Mouse (Mus musculus) embryonic facial prominence, embryonic 14.5 days (tissue): ENCODE results near the gene Pacs1. TPM values are rescaled to one million over a fixed set of nuclear protein-coding genes. Genes with fewer than 3 reads are reported as not detected.
"Not testable (repeated sequence)": the region's sequence is repeated elsewhere in the genome, so short reads cannot be mapped to it uniquely, and the experiment has no call there.

Experiments used
- ATAC-seq: fragments of 200-750 bp; cut with Nextera tagmentation; 2 replicates; pipeline ENCODE4 v1.8.0; 2017; ENCODE audit warnings: low read depth, moderate number of reproducible peaks, moderate TSS enrichment
- DNase-seq: peaks from one replicate; pipeline ENCODE4 v3.0.0-alpha.2; 2015; ENCODE audit warnings: low spot score
- H3K27ac ChIP-seq: fragments of 300-500 bp; sonication (generic); replicated peaks from 2 replicates; pipeline ENCODE4 v1.5.1; 2014; ENCODE audit warnings: low read depth, mild to moderate bottlenecking, low read length, moderate library complexity
- H3K27me3 ChIP-seq: fragments of 300-500 bp; sonication (generic); replicated peaks from 2 replicates; pipeline ENCODE4 v1.6.1; 2014; ENCODE audit warnings: low read length; ENCODE audit not compliant: control insufficient read depth, insufficient read depth
- H3K36me3 ChIP-seq: fragments of 300-500 bp; sonication (generic); 2 replicates; pipeline ENCODE4 v1.6.1; 2014; ENCODE audit warnings: low read length, mixed read lengths; ENCODE audit not compliant: control insufficient read depth, insufficient read depth
- H3K4me1 ChIP-seq: fragments of 300-500 bp; sonication (generic); 2 replicates; pipeline ENCODE4 v1.6.1; 2014; ENCODE audit warnings: antibody characterized with exemption, low read length; ENCODE audit not compliant: control insufficient read depth, insufficient read depth
- H3K4me2 ChIP-seq: fragments of 300-500 bp; sonication (generic); 2 replicates; pipeline ENCODE4 v1.6.1; 2014; ENCODE audit warnings: low read depth, mild to moderate bottlenecking, low read length, moderate library complexity, mixed read lengths
- H3K4me3 ChIP-seq: fragments of 300-500 bp; sonication (generic); 2 replicates; pipeline ENCODE4 v1.5.1; 2014; ENCODE audit warnings: low read depth, mild to moderate bottlenecking, low read length
- H3K9ac ChIP-seq: fragments of 300-500 bp; sonication (generic); 2 replicates; pipeline ENCODE4 v1.6.1; 2014; ENCODE audit warnings: low read depth, mild to moderate bottlenecking, low read length, moderate library complexity, mixed read lengths
- H3K9me3 ChIP-seq: fragments of 300-500 bp; sonication (generic); 2 replicates; pipeline ENCODE4 v1.6.1; 2016; ENCODE audit warnings: low read length; ENCODE audit not compliant: control insufficient read depth
- WGBS: fragments of 180-500 bp; shearing (Covaris S2); extraction: QIAGEN DNeasy Blood & Tissue Kit; methylation state at CpG from one replicate; pipeline ENCODE4 v1.1.7; 2014; 5-methylcytosine and 5-hydroxymethylcytosine counted together
- polyA plus RNA-seq: library from polyadenylated mRNA; unstranded; fragments of >200 nt; fragmentation: Nextera tagmentation; extraction: Ambion mirVana; gene quantifications from 2 replicates; pipeline ENCODE4 v1.2.1, GENCODE M21; 2014

Pacs1 gene
- polyA plus RNA-seq, 1 experiment from 2014 or later: 28.1 TPM

- WGBS: 72% methylated on average over 2 of the region's 2 CpGs
- H3K36me3 ChIP-seq: no peaks in the 10 kb centered on the region
- H3K4me2 ChIP-seq: no peak overlapping the region
- ATAC-seq (no peak), DNase-seq (no peak)
- H3K4me1 ChIP-seq: no peaks in the 10 kb centered on the region
- no peak overlapping the region for H3K4me3 ChIP-seq
- no peaks in the 10 kb centered on the region for H3K27me3 ChIP-seq
- H3K9ac ChIP-seq: no peak overlapping the region
- no peaks in the 10 kb centered on the region for H3K9me3 ChIP-seq
- no peak overlapping the region for H3K27ac ChIP-seq
Measured at GRCm38 (mm10) chr19:5230110-5230509, 42.8 kb downstream of the Pacs1 start.

GRCm38 (mm10) chr19:5224624-5225023 lies 48.3 kb downstream of the Pacs1 start:
- no peak overlapping the region for H3K27ac ChIP-seq
- DNase-seq (no peak), ATAC-seq (no peak)
- H3K4me3 ChIP-seq: no peak overlapping the region
- H3K4me2 ChIP-seq: no peak overlapping the region
- H3K9me3 ChIP-seq: no peaks in the 10 kb centered on the region
- WGBS: 60% methylated on average over 2 of the region's 2 CpGs
- H3K4me1 ChIP-seq: no peaks in the 10 kb centered on the region
- H3K9ac ChIP-seq: no peak overlapping the region
- no peaks in the 10 kb centered on the region for H3K27me3 ChIP-seq
- H3K36me3 ChIP-seq: no peaks in the 10 kb centered on the region

GRCm38 (mm10) chr19:5224077-5224476 lies 48.8 kb downstream of the Pacs1 start:
- Histone ChIP-seq H3K9me3 (no peaks in the 10 kb centered on the region), H3K36me3 (no peaks in the 10 kb centered on the region), H3K4me2 (no peak overlapping the region), H3K27me3 (no peaks in the 10 kb centered on the region), H3K9ac (no peak overlapping the region), H3K4me1 (no peaks in the 10 kb centered on the region), H3K27ac (no peak overlapping the region), H3K4me3 (no peak overlapping the region)
- DNase-seq (no peak), ATAC-seq (no peak)
- 87% methylated on average over 4 of the region's 4 CpGs for WGBS

- Histone ChIP-seq H3K36me3 (no peaks in the 10 kb centered on the region), H3K4me3 (no peak overlapping the region), H3K4me2 (no peak overlapping the region), H3K27ac (no peak overlapping the region), H3K9ac (no peak overlapping the region), H3K4me1 (no peaks in the 10 kb centered on the region), H3K9me3 (no peaks in the 10 kb centered on the region), H3K27me3 (no peaks in the 10 kb centered on the region)
- DNase-seq (no peak), ATAC-seq (no peak)
- 71% methylated on average over 2 of the region's 2 CpGs for WGBS
Measured at GRCm38 (mm10) chr19:5221926-5222325, 51.0 kb downstream of the Pacs1 start.

- DNase-seq, H3K9me3 ChIP-seq, ATAC-seq, H3K4me3 ChIP-seq, H3K27me3 ChIP-seq, H3K36me3 ChIP-seq, H3K9ac ChIP-seq, H3K4me1 ChIP-seq, H3K4me2 ChIP-seq, H3K27ac ChIP-seq: not testable (repeated sequence)
- 19% methylated on average over 2 of the region's 2 CpGs for WGBS
Measured at GRCm38 (mm10) chr19:5221219-5221723, 51.6 kb downstream of the Pacs1 start.

GRCm38 (mm10) chr19:5220389-5220788 lies 52.5 kb downstream of the Pacs1 start:
- no peak overlapping the region for H3K27ac ChIP-seq
- no peak for ATAC-seq

GRCm38 (mm10) chr19:5201691-5202090 lies 71.2 kb downstream of the Pacs1 start:
- no peaks in the 10 kb centered on the region for H3K36me3 ChIP-seq
- no peak overlapping the region for H3K27ac ChIP-seq
- no peak for ATAC-seq
- H3K4me2 ChIP-seq: no peak overlapping the region
- H3K9ac ChIP-seq: no peak overlapping the region
- no peaks in the 10 kb centered on the region for H3K9me3 ChIP-seq
- no peaks in the 10 kb centered on the region for H3K4me1 ChIP-seq
- 75% methylated on average over 2 of the region's 2 CpGs for WGBS
- no peak overlapping the region for H3K4me3 ChIP-seq
- no peak for DNase-seq
- no peaks in the 10 kb centered on the region for H3K27me3 ChIP-seq

More at GRCm38 (mm10) chr19:5220389-5220788, 52.5 kb downstream of the Pacs1 start:
- WGBS: 83% methylated on average over 3 of the region's 3 CpGs
- no peaks in the 10 kb centered on the region for H3K4me1 ChIP-seq
- H3K36me3 ChIP-seq: no peaks in the 10 kb centered on the region
- no peak overlapping the region for H3K9ac ChIP-seq
- DNase-seq: no peak
- no peak overlapping the region for H3K4me2 ChIP-seq
- no peaks in the 10 kb centered on the region for H3K27me3 ChIP-seq
- H3K9me3 ChIP-seq: no peaks in the 10 kb centered on the region
- H3K4me3 ChIP-seq: no peak overlapping the region

GRCm38 (mm10) chr19:5200617-5201016 lies 72.3 kb downstream of the Pacs1 start:
- not testable (repeated sequence) for DNase-seq, H3K27me3 ChIP-seq, ATAC-seq, H3K4me3 ChIP-seq, H3K36me3 ChIP-seq, H3K9ac ChIP-seq, H3K4me2 ChIP-seq, H3K9me3 ChIP-seq, H3K27ac ChIP-seq, H3K4me1 ChIP-seq
- 85% methylated on average over 4 of the region's 4 CpGs for WGBS

- ATAC-seq: no peak
- Histone ChIP-seq H3K36me3 (no peaks in the 10 kb centered on the region), H3K4me1 (no peaks in the 10 kb centered on the region)
Measured at GRCm38 (mm10) chr19:5198553-5198952, 74.4 kb downstream of the Pacs1 start.

More at GRCm38 (mm10) chr19:5198553-5198952, 74.4 kb downstream of the Pacs1 start:
- no peak overlapping the region for H3K9ac ChIP-seq
- 87% methylated on average over 3 of the region's 3 CpGs for WGBS
- DNase-seq: no peak
- H3K4me2 ChIP-seq: no peak overlapping the region
- H3K9me3 ChIP-seq: no peaks in the 10 kb centered on the region
- H3K27me3 ChIP-seq: no peaks in the 10 kb centered on the region
- H3K27ac ChIP-seq: no peak overlapping the region
- no peak overlapping the region for H3K4me3 ChIP-seq
